Mouse (Mus musculus) spleen, postnatal 10 days (tissue): Measurements from ENCODE around the gene Espn.

Source experiments
- DNase-seq, 2 experiments: peaks; one replicate each; pipeline ENCODE4 v3.0.0; 2021 to 2022; ENCODE audit warnings: low spot score in 2 of 2

The Espn gene

DNA sequence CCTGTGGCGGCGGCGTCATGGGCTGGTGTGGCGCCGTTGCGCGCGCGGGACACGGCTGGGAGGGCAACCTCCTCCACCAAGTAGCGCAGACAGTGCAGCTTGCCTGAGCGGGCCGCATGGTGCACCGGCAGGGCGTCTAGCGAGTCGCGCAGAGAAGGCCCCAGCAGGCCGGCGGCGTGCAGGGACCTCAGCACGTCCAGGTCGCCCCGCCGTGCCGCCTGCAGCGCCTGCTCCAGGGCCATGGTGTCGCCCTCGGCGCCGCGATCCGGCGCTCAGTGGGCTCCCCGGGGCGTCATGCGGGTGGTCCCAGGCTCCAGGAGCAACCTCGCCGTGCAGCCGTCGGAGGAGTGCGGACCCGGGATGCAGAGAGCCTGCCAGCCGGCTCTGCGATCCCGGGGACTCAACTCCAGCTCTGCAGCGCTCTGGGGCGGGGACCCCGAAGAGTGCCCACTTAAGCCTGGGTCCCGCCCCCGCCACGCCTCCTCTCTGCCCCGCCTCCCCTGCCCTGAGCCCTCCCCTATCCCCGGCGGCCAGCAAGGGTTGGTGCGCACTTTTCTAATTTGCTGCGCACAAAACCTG is at the start of gene Espn:
TSS of gene Espn (minus strand) at position 406 of the 579 bp plus-strand sequence.
- DNase-seq, result peak in 1 of 2 experiments; percentile 68

DNA sequence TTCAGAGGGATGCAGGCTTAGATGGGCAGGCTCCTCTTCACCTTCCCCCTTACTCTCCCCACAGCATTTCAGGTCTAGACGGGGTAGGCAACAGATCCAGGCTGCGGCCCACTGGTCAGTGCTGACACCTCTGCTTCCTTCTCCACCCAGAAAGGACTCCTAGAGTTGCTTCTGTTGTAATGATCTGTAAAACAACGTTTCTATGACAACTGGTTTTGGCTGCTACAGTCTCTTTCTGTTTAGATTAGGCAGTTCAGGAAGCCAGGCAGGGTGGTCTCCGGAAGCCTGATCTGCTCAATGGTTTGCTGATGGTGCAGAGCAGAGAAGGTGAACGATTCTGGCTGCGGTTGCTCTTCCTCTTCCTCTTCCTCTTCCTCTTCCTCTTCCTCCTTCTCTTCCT is 49.3 kb upstream of the Espn start:
- no peak for DNase-seq

DNA sequence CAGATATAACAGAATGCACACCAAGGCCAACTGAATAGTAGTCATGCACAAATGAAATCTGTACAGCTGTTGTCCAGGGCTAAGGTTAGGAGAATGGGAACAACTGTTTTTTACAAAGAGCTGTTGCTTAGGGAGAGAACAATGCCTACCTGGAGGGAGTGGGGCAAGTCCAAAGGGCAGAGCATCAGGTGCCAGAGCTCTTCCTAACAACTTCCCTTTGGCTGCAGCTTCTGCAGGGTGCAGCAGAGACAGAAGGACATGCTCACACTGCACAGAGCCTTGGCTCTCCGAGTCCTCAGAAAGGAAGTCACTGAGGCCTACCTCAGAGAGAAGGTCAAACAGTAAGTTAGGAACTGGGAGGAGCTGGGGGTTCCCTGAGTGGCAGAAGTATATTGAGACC is 47.4 kb upstream of the Espn start:
- no peak for DNase-seq

DNA sequence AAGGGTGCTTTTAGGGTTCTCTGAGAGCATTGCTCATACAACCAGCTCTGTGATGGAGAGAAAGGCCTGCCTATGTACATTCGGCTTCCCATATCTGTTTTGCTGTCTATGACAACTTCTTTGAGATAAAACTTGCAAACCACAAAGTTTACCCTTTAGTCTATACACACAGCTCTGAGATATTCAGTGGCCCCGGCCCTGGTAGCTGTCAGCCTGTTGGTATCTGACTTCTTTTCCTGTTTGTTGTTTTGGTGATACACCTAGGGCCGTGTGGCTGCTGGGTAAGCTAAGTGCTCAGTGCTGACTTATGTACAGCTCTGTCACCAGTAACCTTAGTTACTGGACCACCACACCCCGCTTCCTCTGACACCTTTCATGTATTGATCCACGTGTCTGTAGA is 45.4 kb upstream of the Espn start:
- no peak for DNase-seq

DNA sequence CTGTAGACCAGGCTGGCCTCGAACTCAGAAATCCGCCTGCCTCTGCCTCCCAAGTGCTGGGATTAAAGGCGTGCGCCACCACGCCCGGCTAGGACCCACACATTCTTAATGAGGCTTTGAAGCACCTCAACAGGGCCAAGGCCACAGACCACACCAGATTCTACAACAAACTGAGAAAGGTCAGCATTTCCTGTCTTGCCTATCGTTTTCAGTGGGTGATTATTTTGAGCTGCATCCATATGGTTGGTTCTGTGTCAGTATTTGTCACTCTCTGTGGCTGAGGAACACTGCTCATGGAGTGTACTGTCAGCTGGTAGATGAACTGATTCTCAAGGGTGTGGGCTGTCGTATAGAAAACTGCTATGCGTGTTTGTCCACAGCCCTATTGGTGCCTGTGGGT is 44.1 kb upstream of the Espn start:
- no peak for DNase-seq

DNA sequence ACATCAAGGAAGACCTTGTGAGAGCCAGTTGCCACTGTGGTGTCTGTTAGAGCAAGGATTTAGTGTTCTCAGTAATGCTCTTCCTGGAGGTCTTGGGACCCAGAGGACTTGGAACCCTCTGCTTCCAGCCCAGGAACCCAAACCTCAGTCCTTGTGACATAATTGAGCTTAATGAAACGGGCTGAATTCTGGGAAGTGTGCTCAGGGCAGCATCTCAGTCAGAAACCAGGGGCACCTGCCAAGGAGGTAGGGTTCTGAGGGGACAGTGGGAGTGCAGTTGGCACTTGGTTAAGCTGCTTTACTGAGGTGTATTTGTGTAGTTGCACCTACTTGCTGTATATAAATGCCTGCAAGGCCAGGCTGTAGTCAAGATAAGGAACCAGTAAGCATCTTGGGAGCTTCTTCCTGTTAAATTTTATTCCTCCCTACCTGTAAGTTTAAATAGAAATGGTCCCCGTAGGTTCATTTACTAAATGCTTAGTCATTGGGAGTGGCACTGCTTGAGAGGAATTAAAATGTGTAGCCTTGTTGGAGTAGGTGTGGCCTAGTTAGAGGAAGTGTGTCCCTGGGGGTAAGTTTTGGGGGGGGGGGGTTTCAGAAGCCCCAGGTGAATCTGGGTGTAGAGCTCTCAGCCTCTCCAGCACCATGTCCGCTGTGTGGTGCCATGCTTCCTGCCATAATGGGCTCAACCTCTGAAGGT is 42.5 kb upstream of the Espn start:
- no peak for DNase-seq

DNA sequence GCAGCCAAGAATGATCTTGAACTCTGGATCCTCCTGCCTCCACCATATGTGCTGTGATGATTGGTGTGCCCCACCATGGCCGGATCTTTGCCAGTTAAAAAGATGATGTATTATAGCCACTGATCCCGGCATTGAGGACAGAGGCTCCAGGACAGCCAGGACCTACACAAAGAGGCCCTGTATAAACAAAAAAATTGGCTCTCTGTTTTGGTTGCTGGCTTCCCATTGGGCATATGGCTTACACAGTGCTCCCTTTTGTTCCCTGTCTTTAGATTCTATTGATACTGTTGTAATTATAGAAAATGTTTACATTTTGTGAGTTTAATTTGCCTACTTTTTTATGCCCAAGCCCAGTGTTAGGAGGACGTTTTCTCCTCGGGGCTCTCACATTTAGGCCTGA is 40.4 kb upstream of the Espn start:
- no peak for DNase-seq

DNA sequence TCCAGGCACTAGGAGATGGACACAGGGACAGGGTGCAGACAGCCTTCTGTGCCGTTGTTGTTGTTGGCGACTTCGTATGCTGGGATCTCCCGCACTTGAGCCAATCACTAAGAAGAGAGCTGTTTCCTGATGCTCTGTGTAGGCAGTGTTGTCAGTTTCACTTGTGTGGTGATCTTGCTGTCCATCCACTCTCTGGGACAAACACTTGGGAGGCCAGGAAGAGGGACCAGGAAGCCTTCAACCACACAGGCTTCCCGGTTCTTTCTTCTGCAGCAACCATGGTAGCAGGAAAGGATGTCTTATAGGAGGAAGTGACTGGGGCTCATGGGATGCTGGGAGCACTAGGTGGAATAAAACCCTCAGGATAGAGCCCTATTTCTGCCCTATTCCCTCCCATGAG is 38.5 kb upstream of the Espn start:
- no peak for DNase-seq

DNA sequence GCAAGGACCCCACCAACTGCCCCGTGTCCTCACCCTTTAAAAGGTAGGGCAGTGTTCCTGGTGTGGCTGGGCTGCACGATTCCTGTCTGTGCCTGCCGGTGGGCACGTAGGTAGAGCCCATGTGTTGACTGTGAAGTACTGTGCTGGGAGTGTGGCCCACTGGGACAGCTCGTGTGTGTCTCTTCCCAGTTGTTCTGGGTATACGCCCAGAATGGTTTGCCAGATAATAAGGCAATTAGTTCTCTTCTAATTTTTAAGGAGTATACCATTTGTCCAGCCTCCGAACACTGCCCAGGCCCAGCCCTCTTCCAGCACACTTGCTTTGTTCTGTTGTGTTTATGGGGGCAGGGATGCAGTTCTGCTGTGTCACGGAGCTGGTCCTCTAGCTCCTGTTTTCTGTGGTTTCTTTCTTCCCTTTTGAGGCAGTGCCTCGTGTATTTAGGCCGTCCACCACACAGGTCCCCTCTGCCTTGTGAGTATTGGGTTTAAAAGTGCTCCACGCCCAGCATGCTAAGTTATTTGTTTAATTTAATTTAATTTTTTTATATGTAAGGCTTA is 38.0 kb upstream of the Espn start:
- DNase-seq, result no peak

DNA sequence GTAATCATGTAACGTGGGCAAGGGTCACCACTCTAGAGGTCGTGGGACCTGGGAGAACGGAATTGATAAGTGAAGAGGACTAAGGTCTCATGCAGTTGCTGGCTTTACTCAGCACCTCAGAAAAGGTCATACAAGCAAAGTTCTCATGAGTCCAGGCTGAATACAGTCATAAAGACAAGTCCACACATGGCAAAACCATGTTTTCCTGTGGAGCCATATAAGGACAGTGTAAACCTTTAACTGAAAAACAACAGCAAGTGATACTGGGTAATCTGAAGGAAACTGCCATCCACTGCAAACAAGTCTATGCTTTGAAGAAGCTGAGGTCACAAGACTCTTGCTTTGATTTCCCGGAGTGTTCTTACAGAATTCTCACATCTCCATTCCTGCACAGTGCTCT is 37.5 kb upstream of the Espn start:
- DNase-seq, result no peak

DNA sequence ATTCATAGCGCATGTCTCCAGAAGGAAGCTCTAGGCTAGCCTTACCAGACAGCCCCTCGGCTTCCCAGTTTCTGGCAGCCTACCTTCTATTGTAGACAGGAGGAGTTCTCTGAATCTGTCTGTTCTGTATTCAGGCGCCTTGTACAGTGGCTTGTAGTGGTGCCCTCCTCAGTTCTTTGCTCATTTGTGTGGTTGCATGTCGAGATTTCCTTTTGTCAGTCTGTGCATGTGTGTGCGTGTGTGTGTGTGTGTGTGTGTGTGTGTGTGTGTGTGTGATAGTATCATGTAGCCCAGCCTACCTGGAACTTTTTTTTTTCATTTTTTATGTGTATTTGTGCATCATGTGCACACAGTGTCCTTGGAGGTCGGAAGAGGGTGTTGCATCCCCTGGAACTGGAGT is 36.9 kb upstream of the Espn start:
- DNase-seq, result no peak

DNA sequence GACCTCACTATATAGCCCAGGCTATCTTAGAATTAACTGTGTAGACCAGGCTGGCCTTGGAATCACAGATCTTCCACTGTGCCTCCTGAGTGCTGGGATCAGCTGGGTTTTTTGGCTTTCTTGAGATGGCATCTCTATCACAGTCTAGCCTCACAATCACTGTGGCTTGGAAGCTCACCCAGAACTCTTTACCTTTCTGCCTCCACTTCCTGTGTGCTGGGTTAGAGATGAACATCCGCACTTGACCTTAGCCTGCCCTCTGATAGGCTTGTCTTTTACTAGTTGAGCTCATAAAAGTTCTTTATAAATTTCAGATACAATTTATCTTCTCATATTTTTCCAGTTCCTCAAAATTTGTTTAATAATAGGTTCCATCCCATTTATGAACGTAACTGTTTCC is 36.5 kb upstream of the Espn start:
- DNase-seq, result no peak

DNA sequence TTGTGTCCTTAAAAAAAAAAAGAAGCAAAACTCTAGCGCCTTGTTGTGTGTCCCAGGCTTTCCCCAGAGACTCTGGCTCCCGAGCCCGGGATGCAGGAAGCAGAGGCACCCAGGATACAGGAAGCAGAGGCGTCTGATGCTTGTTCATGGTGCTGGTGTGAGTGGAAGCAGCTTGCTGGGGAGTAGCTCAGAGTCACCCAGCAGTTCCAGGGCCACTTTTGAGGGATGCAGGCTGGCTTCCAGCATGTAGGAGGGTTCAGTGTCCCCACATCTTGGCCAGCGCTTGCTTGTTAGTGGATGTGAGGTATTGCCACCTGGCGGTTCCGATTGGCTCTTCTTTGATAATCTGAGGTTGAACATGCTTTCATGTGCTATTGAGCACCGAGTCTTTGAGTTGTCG is 35.0 kb upstream of the Espn start:
- DNase-seq, result no peak

DNA sequence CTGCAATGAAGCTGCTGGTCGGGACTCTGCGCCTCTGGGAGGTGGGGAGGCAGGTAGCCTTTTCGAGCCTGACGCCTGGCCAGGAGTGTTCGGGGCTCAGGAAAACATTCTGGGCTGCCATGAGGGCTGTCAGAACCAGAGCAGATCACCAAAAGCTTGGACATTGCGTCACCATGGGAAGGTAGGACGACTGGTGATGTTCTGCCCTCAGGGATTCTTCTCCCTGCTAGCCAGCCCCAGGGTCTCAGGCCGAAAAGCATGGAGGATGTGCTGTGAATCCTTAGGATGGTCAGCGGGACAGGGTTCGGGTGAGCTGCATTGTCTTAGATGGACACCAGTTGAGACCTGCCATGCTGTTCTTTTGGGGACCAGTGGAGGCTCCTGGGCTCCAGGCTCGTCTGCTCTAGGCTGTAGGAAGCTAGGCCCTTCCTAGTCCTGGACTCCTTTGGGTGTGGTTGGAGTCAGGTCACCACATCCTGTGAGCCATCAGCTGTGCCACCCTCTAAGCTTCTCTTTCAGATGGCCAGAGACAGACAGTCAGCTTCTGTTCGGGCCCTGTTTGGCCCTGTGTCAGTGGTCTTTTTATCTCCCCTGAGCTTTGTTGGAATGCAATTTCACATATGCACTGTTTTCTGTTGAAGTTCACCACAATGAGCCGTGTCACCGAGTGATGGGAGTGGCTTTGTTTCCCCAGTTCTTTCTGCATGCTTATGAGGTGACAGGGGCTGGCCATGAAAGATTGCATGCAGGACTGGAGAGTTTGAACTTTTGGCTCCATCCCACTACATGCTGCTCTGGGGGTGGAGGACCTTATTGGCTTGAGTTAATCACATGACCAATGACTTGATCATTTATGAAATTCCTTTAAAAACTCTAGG is 34.3 kb upstream of the Espn start:
- no peak for DNase-seq

DNA sequence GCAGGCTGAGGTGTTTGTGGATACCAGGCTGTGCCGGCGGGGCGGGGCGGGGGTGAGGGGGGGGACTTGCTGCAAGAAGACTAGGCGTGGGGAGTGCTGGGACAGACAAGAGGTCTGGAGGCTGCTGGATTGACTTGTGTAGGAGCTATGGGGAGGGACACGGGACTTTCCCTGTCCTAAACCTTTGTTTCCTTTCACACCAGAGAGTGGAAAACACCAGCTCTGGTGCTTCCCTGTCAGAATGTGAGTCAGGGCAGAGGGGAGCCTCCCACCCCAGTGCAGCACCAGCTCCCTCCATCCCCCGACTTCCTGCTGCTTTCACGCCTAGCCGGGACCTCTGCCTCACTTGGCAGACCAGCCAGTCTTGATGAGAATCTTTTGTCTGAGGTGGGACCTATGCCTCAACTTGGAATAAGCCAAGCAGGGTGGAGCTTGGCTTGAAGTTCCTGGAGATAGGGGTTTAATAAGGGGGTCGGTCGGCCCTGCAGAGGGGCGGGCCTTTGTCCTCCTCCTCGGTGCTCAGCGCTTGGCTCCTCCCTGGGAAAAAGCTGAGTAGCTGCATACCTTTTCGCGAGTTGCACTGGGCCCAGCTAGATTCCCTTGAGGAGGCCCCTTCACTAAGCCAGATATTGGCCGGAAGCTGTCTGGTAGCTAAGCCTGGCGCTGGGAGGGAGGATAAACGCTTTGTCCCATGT is 33.5 kb upstream of the Espn start:
- no peak for DNase-seq

DNA sequence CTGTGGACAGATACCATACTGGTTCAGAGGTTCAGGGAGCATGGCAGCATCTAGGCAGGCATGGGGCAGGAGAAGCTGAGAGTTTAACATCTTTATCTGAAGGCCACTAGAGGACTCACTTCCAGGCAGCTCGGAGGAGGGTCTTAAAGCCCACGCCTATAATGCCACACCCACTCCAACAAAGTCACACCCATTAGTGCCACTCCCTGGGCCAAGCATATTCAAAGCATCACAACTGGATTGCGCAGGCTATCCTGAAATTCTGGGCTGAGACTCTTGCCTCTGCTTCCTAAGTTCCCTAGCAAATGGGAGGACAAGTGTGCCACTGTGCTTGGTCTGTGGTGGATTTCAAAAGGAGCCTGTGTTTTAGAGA is 33.0 kb upstream of the Espn start:
- DNase-seq, result no peak

DNA sequence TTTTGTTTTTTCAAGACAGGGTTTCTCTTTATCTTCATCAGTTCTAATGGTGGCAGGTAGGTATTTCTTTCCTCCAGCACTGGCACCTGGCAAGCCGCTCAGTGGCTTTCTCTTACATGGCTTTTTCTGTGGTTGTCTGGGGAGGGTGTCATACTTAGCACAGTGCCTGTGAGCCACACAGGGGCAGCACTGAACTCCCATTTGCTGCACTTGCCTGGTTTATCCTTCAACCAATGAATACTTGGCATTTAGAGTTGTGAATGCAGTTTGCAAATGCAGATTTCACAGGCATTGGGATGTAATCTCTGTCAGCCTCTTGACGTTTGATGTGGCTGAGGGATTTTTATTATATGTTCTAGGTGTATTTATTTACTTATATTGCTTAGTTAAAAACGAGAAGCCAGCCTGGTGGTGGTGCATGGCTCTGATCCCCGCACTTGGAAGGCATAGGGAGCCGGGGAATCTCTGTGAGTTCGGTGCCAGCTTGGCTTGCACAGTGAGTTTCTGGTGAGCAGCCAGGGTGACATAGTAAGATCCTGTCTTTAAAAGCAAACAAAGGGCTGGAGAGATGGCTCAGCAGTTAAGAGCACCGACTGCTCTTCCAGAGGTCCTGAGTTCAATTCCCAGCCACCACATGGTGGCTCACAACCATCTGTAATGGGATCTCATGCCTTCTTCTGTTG is 32.3 kb upstream of the Espn start:
- no peak for DNase-seq

DNA sequence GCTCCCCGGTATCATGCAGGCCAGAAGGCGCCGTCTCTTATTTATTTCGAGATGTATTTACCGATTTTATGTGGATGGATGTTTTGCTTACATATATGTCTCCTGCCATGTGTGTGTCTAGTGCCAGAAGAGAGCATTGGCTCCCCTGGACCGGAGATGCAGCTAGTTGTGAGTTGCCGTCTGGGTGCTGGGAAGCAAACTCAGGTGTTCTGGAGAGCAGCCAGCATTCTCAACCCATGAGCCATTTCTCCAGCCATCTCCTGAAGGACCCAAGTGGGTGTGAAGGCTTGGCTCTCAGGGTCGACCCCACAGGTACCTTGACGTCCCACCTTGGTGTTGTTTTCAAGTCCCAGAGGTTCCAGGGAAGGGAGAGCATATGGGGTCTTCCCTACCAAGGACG is 30.0 kb upstream of the Espn start:
- no peak for DNase-seq

DNA sequence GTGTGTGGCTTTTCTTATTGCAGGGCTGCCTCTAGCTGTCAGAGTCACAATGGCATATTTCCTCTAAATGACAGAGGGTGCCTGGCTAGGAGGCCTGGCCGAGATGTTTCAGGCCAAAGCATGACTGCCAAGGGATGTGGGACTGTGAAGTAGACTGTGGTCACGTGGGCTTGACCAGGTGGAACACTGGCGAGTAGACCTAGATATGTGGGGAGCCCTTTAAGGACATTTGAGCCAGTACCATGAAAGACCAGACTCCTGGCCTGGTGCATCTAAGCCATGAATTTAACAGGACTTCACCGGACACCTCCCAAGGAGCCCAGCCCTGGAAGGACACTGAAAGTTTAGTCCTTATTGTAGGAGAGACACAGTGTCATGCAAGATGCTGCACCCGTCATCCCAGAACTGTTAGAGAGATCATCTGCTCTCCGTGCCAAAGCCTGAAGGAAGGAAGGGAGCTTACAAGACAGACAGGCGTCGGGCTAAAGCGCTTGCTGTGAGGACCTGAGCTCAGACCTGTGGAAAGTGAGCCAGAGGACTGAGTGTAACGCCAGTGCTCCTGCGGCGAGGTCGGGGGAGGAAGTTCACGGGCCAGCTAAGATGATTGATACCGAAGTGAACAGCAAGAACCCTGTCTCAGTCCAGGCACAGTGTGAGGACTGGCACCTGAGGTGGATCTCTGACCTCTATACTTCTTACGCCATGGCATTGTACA is 27.9 kb upstream of the Espn start:
- DNase-seq, result no peak

DNA sequence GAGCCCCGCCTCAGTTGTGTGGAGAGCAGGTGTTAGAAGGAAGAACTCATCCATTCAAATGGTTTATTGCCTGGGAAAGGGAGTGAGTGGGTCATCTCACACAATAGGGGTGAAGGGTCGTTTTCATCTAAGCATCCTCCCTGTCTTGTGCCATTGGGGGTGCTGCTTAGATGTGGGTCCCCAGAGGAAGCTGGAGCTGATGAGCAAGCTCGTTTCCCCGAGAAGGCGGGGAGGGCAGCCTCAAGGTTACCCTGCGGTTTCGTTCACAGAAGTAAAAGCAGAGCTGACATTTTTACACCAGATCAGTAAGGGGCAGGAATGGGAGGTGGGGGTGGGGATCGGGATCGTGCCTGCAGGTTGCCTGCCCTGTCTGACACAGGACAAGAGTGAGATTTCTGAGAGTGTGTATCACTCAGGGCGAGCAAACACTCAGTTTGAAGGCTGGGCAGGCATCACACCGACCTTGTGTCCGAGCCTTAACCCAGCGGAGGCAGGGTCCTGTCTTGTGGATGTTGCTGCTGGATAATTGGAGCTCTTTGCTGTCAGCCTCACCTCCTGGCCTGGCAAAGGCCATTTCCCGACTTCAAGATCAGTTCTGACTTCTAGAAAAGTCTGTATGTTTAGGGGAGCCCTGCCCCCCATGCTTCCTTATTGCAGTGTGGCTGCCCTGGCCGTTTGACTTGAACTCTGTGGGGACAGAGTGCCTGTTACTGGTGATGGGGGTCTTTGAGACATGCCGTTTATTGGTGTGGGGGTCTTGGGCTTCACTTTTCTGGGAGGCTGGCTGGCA is 26.9 kb upstream of the Espn start:
- peak in 1 of 2 experiments; percentile 32 for DNase-seq
